Mouse (Mus musculus) CH12.LX (cell line): Measurements from ENCODE around the gene Mrtfb. TPM values are rescaled to one million over a fixed set of nuclear protein-coding genes. Genes with fewer than 3 reads are reported as not detected.

Experiments
- DNase-seq: peaks from one replicate; pipeline ENCODE4 v3.0.0-alpha.2; 2013; ENCODE audit errors: extremely low read depth
- H3K27ac ChIP-seq: 2 replicates; pipeline ENCODE4 v1.5.1; 2012; ENCODE audit warnings: low read depth, mild to moderate bottlenecking, control low read depth, moderate library complexity; ENCODE audit not compliant: insufficient read depth
- H3K27me3 ChIP-seq: replicated peaks from 2 replicates; pipeline ENCODE3; 2012; ENCODE audit warnings: inconsistent platforms
- H3K36me3 ChIP-seq, 2 experiments: replicated peaks in 1 of 2; 2 replicates each; pipeline versions ENCODE3 to v1.6.1; 2012; ENCODE audit warnings: inconsistent platforms in 1 of 2, low read length in 1 of 2, mild to moderate bottlenecking in 1 of 2, mixed read lengths in 1 of 2, moderate library complexity in 1 of 2; ENCODE audit not compliant: control insufficient read depth in 1 of 2, insufficient read depth in 1 of 2
- H3K4me1 ChIP-seq, 2 experiments: 2 replicates each; pipeline ENCODE4 v1.6.1; 2012; ENCODE audit warnings: inconsistent platforms in 1 of 2, moderate library complexity in 1 of 2; ENCODE audit not compliant: insufficient read depth in 2 of 2, control insufficient read depth in 1 of 2
- H3K4me2 ChIP-seq: 2 replicates; pipeline ENCODE4 v1.6.1; 2012; ENCODE audit warnings: low read depth, mild to moderate bottlenecking, control low read depth; ENCODE audit not compliant: poor library complexity, insufficient read depth, severe bottlenecking
- H3K4me3 ChIP-seq, 3 experiments: fragments of 150-350 bp in 1 of 3; sonication (generic) in 1 of 3; replicated peaks in 1 of 3; 2 replicates each; pipeline versions ENCODE3 to v1.5.1; 2011 to 2012; ENCODE audit warnings: low read depth in 2 of 3, low read length in 2 of 3, mild to moderate bottlenecking in 2 of 3, moderate library complexity in 2 of 3, control low read depth in 1 of 3, improper control_type of control experiment in 1 of 3, inconsistent platforms in 1 of 3, mixed read lengths in 1 of 3; ENCODE audit not compliant: poor library complexity in 1 of 3
- H3K79me2 ChIP-seq: replicated peaks from 2 replicates; pipeline ENCODE4 v1.6.1; 2012; ENCODE audit warnings: mild to moderate bottlenecking, moderate library complexity; ENCODE audit not compliant: control insufficient read depth, poor library complexity, insufficient read depth, severe bottlenecking; ENCODE audit errors: extremely low read depth
- H3K9ac ChIP-seq: 2 replicates; pipeline ENCODE4 v1.6.1; 2012; ENCODE audit warnings: low read depth, mild to moderate bottlenecking, control low read depth, moderate library complexity; ENCODE audit not compliant: insufficient read depth
- H3K9me3 ChIP-seq: replicated peaks from 2 replicates; pipeline ENCODE3; 2012; ENCODE audit warnings: low read length, inconsistent platforms, mixed read lengths
- ETS1 ChIP-seq: conservative IDR thresholded peaks from 2 replicates; pipeline ENCODE4 v1.6.1; 2012; ENCODE audit warnings: low read depth, mild to moderate bottlenecking, inconsistent platforms, low read length, improper control_type of control experiment, moderate library complexity
- MAFK ChIP-seq: IDR thresholded peaks from 2 replicates; pipeline ENCODE4 v1.6.1; 2011; ENCODE audit warnings: low read length, improper control_type of control experiment; ENCODE audit not compliant: insufficient replicate concordance
- MAX ChIP-seq: IDR thresholded peaks from 2 replicates; pipeline ENCODE4 v1.6.1; 2011; ENCODE audit warnings: low read length, improper control_type of control experiment
- MYC ChIP-seq: IDR thresholded peaks from 2 replicates; pipeline ENCODE4 v1.6.1; 2011; ENCODE audit warnings: low read depth, mild to moderate bottlenecking, improper control_type of control experiment, low read length
- NELFE ChIP-seq: IDR thresholded peaks from 2 replicates; pipeline ENCODE4 v1.6.1; 2011; ENCODE audit warnings: low read depth, low read length, improper control_type of control experiment
- NRF1 ChIP-seq: IDR thresholded peaks from 2 replicates; pipeline ENCODE4 v1.6.1; 2014; ENCODE audit warnings: low read depth, mild to moderate bottlenecking, inconsistent platforms, low read length, improper control_type of control experiment, moderate library complexity
- POLR2A ChIP-seq: IDR thresholded peaks from 2 replicates; pipeline ENCODE4 v1.6.1; 2011; ENCODE audit warnings: low read depth, mild to moderate bottlenecking, improper control_type of control experiment, low read length
- POLR2AphosphoS2 ChIP-seq: IDR thresholded peaks from 2 replicates; pipeline ENCODE4 v1.6.1; 2011; ENCODE audit warnings: low read depth, low read length, improper control_type of control experiment
- RAD21 ChIP-seq: IDR thresholded peaks from 2 replicates; pipeline ENCODE4 v1.6.1; 2011; ENCODE audit warnings: low read depth, mild to moderate bottlenecking, low read length, improper control_type of control experiment, moderate library complexity
- SIN3A ChIP-seq: IDR thresholded peaks from 2 replicates; pipeline ENCODE4 v1.6.1; 2012; ENCODE audit warnings: low read length, improper control_type of control experiment, inconsistent platforms
- ZC3H11A ChIP-seq: IDR thresholded peaks from 2 replicates; pipeline ENCODE4 v1.6.1; 2012; ENCODE audit warnings: low read depth, mild to moderate bottlenecking, inconsistent platforms, low read length, improper control_type of control experiment
- ZKSCAN1 ChIP-seq: IDR thresholded peaks from 2 replicates; pipeline ENCODE4 v1.6.1; 2012; ENCODE audit warnings: low read depth, inconsistent platforms, low read length, improper control_type of control experiment, borderline replicate concordance
- ZMIZ1 ChIP-seq: IDR thresholded peaks from 2 replicates; pipeline ENCODE4 v1.6.1; 2012; ENCODE audit warnings: low read depth, mild to moderate bottlenecking, inconsistent platforms, low read length, improper control_type of control experiment
- dilution Hi-C: fragments of 300-500 bp; cut with MboI; formaldehyde crosslinking; loops from 2 replicates; pipeline ENCODE4 v1.14.3; 2020; ENCODE audit warnings: low sequenced_read_pairs; ENCODE audit not compliant: extremely low pct_unique_long_range_greater_than_20kb, extremely low pct_ligation_motif_present
- in situ Hi-C: fragments of 300-500 bp; cut with MboI; formaldehyde crosslinking; loops from 3 replicates; pipeline ENCODE4 v1.14.3; 2019; ENCODE audit warnings: low sequenced_read_pairs, low pct_ligation_motif_present, low pct_unique_long_range_greater_than_20kb, mixed read lengths
- polyA plus RNA-seq: library from polyadenylated mRNA; unstranded; fragments of >175 nt; gene quantifications from 2 replicates; pipeline ENCODE4 v1.2.1, GENCODE M21; 2012; ENCODE audit warnings: low read depth; ENCODE audit not compliant: insufficient read length
- total RNA-seq, 2 experiments: library from RNA; depleted of rRNA; stranded (reverse); fragments of 300-350 nt in 1 of 2; fragments of >200 nt in 1 of 2; gene quantifications; 2 replicates each; pipeline ENCODE4 v1.2.3; 2012 to 2014

Gene Mrtfb
- total and polyA plus RNA-seq, 3 experiments: 3.2 to 9.4 (median 4.4) TPM

DNA sequence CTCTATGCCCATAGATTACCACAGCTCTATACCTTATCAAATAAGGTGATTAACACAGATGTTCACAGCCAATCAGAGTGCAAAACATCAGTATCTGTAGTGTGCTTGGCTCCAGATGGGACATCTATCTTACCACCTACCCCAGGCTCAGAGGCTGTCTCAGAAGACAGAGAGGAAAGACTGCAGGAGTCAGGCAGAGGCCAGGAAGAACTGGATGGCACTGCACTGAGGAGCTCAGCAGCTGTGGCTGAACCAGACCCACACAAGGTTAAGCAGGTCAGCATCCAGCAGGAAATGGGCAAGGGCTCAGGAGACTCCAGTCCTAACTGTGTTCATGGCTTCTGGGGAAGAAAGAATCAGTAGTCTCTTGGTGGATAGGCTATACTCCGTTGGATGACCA is 55.1 kb downstream of the Mrtfb start:
- no peak for DNase-seq
- peaks cover 0 to 9% of the 10 kb centered on the region in 2 experiments for H3K36me3 ChIP-seq
- no peaks in the 10 kb centered on the region for H3K9me3 ChIP-seq
- no peak overlapping the region for H3K9ac ChIP-seq
- H3K27ac ChIP-seq: no peak overlapping the region
- dilution Hi-C loops: no loop called here
- in situ Hi-C loops: no loop called here
- no peaks in the 10 kb centered on the region for H3K79me2 ChIP-seq
- H3K27me3 ChIP-seq: no peaks in the 10 kb centered on the region
- no peak overlapping the region for H3K4me3 ChIP-seq
- no peak for TF ChIP-seq POLR2AphosphoS2
- TF ChIP-seq RAD21: no peak
- no peak for TF ChIP-seq ZC3H11A
- no peak for TF ChIP-seq NRF1
- TF ChIP-seq POLR2A: no peak
- TF ChIP-seq MYC: no peak
- no peak for TF ChIP-seq MAFK
- no peak overlapping the region for H3K4me2 ChIP-seq
- H3K4me1 ChIP-seq: peaks cover 0 to 7% of the 10 kb centered on the region in 2 experiments; a peak in 2 of 4 replicates

DNA sequence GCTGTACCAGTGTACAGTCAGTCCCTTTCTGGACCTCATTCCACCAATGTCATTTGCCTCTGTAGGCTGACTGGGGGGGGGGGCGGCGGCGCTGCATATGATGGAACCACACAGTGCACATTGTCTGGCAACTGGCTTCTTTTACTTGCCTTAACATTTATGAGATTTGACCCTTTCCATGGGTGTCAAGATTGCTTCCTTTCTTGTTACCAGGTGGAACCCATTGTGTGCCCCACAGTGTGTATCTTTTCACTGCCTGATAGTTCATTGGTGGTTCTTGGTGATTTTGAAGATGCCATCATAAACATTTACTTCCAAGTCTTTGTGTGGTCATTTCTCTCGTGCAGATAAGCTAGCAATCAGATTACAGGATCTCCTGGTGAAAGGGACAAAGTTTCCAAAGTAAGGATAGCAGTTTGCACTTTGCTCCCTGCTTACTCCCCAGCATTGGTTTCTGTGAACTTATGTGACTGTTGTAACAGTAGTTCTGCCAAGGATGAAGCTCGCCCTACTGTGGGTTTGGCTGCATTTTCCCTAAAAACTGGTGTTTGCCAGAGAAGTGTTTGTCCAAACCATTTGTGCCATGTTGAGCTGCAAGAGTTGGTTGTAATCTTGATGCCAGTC is 56.9 kb downstream of the Mrtfb start:
- Histone ChIP-seq H3K36me3 (peaks cover 0 to 5% of the 10 kb centered on the region in 2 experiments), H3K4me3 (no peak overlapping the region), H3K9ac (no peak overlapping the region), H3K27me3 (no peaks in the 10 kb centered on the region), H3K27ac (no peak overlapping the region), H3K9me3 (no peaks in the 10 kb centered on the region), H3K4me2 (no peak overlapping the region), H3K79me2 (no peaks in the 10 kb centered on the region), H3K4me1 (no peaks in the 10 kb centered on the region)
- DNase-seq: no peak
- dilution Hi-C loops: no loop called here
- in situ Hi-C loops: no loop called here
- no peak for TF ChIP-seq SIN3A
- no peak for TF ChIP-seq ETS1
- no peak for TF ChIP-seq NELFE

DNA sequence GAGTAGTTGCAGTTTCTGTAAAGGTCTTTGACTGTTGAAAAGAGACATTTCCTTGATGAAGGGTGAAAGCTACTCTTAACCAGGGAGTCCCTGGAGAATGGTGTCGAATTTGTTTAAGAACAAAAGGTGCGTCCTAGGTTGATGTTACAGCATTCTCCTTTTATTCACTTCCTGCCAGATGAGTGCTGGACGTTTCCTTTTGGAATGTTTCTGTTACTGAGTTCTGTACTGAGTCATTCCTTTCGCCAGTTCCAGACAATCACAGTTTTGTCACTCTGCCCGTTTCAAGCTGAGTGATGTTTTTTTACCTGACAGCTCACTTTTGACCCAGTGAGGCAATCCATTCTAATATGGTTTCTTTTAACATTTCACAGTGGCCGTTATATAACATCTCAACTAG is 67.5 kb downstream of the Mrtfb start:
- in situ Hi-C loops: no loop called here
- H3K79me2 ChIP-seq: no peaks in the 10 kb centered on the region
- no peak for DNase-seq
- H3K27ac ChIP-seq: no peak overlapping the region
- dilution Hi-C loops: no loop called here
- H3K4me3 ChIP-seq: no peak overlapping the region
- no peaks in the 10 kb centered on the region for H3K9me3 ChIP-seq
- H3K36me3 ChIP-seq: peaks cover 6 to 18% of the 10 kb centered on the region in 2 experiments
- TF ChIP-seq MAX (no peak), ZKSCAN1 (no peak), SIN3A (no peak), ZMIZ1 (no peak)
- no peak overlapping the region for H3K9ac ChIP-seq
- no peaks in the 10 kb centered on the region for H3K27me3 ChIP-seq
- no peak overlapping the region for H3K4me2 ChIP-seq
- peaks cover 0 to 23% of the 10 kb centered on the region in 2 experiments; a peak in 2 of 4 replicates for H3K4me1 ChIP-seq
